Mouse (Mus musculus) hindbrain, embryonic 16.5 days (tissue): ENCODE measurements around the gene Rapgef2. TPM values are rescaled to one million over a fixed set of nuclear protein-coding genes. Genes with fewer than 3 reads are reported as not detected.

Experiments used
- ATAC-seq: fragments of 200-750 bp; cut with Nextera tagmentation; 2 replicates; pipeline ENCODE4 v1.8.0; 2017; ENCODE audit warnings: moderate TSS enrichment, moderate library complexity
- H3K27ac ChIP-seq: fragments of 300-500 bp; sonication (generic); 2 replicates; pipeline ENCODE4 v1.5.1; 2014; ENCODE audit warnings: low read depth, mild to moderate bottlenecking, control low read depth, low read length, moderate library complexity
- H3K27me3 ChIP-seq: fragments of 300-500 bp; sonication (generic); replicated peaks from 2 replicates; pipeline ENCODE4 v1.6.1; 2014; ENCODE audit warnings: low read length; ENCODE audit not compliant: control insufficient read depth, insufficient read depth
- H3K36me3 ChIP-seq: fragments of 300-500 bp; sonication (generic); 2 replicates; pipeline ENCODE4 v1.6.1; 2014; ENCODE audit warnings: mild to moderate bottlenecking, low read length, moderate library complexity, mixed read lengths; ENCODE audit not compliant: control insufficient read depth, insufficient read depth
- H3K4me1 ChIP-seq: fragments of 300-500 bp; sonication (generic); 2 replicates; pipeline ENCODE4 v1.6.1; 2014; ENCODE audit warnings: low read depth, low read length; ENCODE audit not compliant: control insufficient read depth, insufficient read depth
- H3K4me2 ChIP-seq: fragments of 300-500 bp; sonication (generic); 2 replicates; pipeline ENCODE4 v1.6.1; 2014; ENCODE audit warnings: mild to moderate bottlenecking, low read length, control low read depth, moderate library complexity
- H3K4me3 ChIP-seq: fragments of 300-500 bp; sonication (generic); 2 replicates; pipeline ENCODE4 v1.5.1; 2014; ENCODE audit warnings: mild to moderate bottlenecking, low read length, control low read depth, moderate library complexity
- H3K9ac ChIP-seq: fragments of 300-500 bp; sonication (generic); 2 replicates; pipeline ENCODE4 v1.6.1; 2014; ENCODE audit warnings: low read depth, mild to moderate bottlenecking, control low read depth, low read length, moderate library complexity
- H3K9me3 ChIP-seq: fragments of 300-500 bp; sonication (generic); 2 replicates; pipeline ENCODE4 v1.6.1; 2014; ENCODE audit warnings: mild to moderate bottlenecking, low read length, moderate library complexity; ENCODE audit not compliant: control insufficient read depth
- WGBS: fragments of 180-500 bp; shearing (Covaris S2); extraction: QIAGEN DNeasy Blood & Tissue Kit; methylation state at CpG from one replicate; pipeline ENCODE4 v1.1.7; 2014; 5-methylcytosine and 5-hydroxymethylcytosine counted together
- polyA plus RNA-seq: library from polyadenylated mRNA; unstranded; fragments of >200 nt; fragmentation: Nextera tagmentation; extraction: Ambion mirVana; gene quantifications from 2 replicates; pipeline ENCODE4 v1.2.1, GENCODE M21; 2015

Gene Rapgef2
- polyA plus RNA-seq, 1 experiment from 2014 or later, result 11.0 TPM

DNA sequence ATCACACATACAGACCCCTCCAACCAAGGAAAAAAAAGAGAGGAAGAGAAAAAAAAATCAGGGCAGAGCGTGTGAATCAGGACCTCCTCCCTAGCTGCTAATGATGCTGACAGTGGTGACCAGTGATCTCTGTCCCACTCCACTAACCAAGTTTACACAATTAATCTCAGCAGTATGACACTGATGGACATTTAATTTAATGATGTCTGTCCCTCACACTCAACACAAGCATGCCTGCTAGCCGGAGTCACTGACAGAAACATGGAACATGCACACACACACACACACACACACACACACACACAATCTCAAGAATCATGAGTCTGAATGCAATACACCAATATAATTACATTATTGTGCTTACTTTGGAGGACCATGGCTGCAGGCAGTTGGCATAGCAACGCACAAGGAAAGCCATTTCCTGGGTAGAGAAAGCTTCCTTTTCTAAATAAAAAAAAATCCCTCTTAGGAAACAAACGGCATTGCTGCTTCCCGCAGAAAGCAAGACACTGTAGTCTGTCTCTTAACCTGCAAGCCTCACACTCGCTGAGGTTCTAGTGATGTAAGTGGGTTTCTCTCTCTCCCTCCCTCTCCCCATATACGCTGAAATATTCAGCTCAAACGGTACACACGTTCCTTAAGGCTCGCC lies 140.8 kb downstream of the Rapgef2 start:
- Histone ChIP-seq H3K9ac (peak overlapping the region; percentile 69), H3K27ac (peak overlapping the region; percentile 92), H3K9me3 (no peaks in the 10 kb centered on the region), H3K4me1 (peaks cover 21% of the 10 kb centered on the region), H3K27me3 (no peaks in the 10 kb centered on the region), H3K36me3 (no peaks in the 10 kb centered on the region), H3K4me3 (peak overlapping the region; percentile 47), H3K4me2 (peak overlapping the region; percentile 48)
- WGBS, result 8% methylated on average over 10 of the region's 10 CpGs
- peak; percentile 82 for ATAC-seq

DNA sequence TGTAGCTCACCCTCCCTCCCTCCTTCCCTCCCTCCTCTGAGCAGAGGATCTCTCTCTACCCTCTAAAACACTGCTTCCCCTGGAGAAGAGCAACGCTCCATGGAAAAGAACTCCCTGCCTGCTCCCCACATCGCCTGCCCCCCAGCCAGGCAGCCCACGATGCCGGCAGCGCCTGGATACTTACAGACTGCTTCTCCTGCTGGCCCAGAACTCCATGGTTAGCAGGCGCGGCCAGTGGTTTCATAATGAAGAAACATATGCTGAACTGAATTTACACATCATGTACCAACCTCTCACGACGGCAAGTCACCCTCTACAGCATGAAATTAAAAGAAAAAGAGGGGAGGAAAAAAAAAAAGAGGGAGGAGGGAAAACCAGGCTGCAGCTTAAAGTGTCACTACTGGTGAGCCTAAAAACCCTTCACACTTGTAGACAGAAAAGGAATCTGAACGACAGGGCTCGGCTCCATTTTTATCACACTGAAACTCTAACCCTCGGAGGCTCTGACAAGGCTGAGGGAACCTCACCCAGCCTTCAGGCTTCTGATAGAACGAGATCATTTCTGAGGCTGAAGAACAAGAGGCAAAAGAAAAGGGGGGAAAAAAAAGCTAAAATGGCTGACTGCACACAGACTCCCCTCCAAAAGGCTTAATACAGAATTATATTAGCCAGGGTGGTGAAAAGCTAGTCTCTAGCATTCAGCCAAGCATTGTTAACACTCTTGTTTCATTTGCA lies 141.5 kb downstream of the Rapgef2 start:
- H3K4me3 ChIP-seq, result peak overlapping the region; percentile 47
- ATAC-seq, result peak; percentile 48
- no peaks in the 10 kb centered on the region for H3K36me3 ChIP-seq
- H3K27me3 ChIP-seq, result no peaks in the 10 kb centered on the region
- peak overlapping the region; percentile 48 for H3K4me2 ChIP-seq
- peaks cover 25% of the 10 kb centered on the region for H3K4me1 ChIP-seq
- 4% methylated on average over 13 of the region's 13 CpGs for WGBS
- peak overlapping the region; percentile 69 for H3K9ac ChIP-seq
- no peaks in the 10 kb centered on the region for H3K9me3 ChIP-seq
- peak overlapping the region; percentile 92 for H3K27ac ChIP-seq

DNA sequence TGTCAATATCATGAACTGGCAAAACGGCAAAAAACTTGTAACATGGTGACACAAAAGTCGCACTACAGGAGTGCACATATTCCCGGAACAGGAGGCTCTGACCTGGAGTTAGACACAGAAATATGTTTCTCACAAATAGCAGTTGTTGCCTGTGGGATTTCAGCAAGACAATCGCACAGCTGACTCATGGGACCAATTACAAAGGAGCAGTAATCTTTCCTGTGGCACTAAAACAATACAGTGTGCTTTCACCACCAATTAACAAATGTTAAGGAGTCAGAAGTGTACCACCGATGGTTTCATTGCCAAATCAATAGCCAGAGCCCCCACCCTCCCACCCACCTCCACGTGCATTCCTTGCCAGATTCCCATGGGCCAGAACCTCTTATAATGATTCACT lies 142.2 kb downstream of the Rapgef2 start:
- no peaks in the 10 kb centered on the region for H3K27me3 ChIP-seq
- peak overlapping the region; percentile 47 for H3K4me3 ChIP-seq
- H3K4me2 ChIP-seq, result peak overlapping the region; percentile 48
- H3K9ac ChIP-seq, result peak overlapping the region; percentile 51
- no peak for ATAC-seq
- H3K4me1 ChIP-seq, result peaks cover 29% of the 10 kb centered on the region
- no peaks in the 10 kb centered on the region for H3K36me3 ChIP-seq
- no peaks in the 10 kb centered on the region for H3K9me3 ChIP-seq
- peak overlapping the region; percentile 36; the same call in 1 of the 2 replicates for H3K27ac ChIP-seq
- 31% methylated on average over 6 of the region's 6 CpGs for WGBS

DNA sequence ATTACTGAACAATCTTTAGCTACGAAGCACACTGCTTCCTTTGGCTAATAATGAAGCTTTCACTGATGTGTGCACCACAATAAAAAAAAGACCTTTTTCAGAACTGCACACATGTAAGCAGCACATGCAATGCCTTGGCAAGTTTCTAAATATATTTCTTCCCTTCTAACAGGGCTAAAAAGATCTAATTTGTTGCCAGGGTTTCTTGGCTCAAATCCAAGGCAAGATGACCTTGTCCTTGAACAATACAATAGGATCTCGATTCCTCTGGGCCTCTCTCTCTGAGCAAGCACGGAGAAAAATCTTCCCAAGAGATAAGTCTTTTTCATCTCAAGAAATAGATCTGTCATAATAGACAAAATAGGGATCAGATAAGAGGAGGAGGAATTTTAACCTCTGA lies 147.1 kb downstream of the Rapgef2 start:
- 12% methylated on average over 3 of the region's 3 CpGs for WGBS
- no peaks in the 10 kb centered on the region for H3K27me3 ChIP-seq
- H3K27ac ChIP-seq, result no peak overlapping the region
- no peak overlapping the region for H3K4me2 ChIP-seq
- no peak overlapping the region for H3K9ac ChIP-seq
- peaks cover 27% of the 10 kb centered on the region for H3K4me1 ChIP-seq
- ATAC-seq, result peak; percentile 11; the same call in 1 of the 2 replicates
- no peaks in the 10 kb centered on the region for H3K9me3 ChIP-seq
- no peak overlapping the region for H3K4me3 ChIP-seq
- no peaks in the 10 kb centered on the region for H3K36me3 ChIP-seq

DNA sequence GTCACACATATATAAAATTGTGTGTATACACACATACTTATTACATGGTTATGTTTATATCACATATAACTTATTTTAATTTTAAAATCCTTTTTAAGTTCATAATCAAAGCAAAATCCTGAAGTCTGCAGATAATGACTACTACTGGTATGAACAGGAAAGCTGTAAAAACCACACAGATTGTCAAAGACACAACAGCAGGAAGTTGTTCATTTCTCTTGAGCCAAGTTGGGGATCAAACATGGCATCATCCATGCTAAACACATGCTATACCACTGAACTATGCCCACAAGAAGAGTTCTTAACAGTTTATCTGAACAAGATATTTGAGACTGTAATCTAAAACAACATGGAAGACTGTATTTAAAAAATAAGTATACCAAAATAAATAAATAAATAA lies 147.7 kb downstream of the Rapgef2 start:
- Histone ChIP-seq H3K4me3 (no peak overlapping the region), H3K27me3 (no peaks in the 10 kb centered on the region), H3K9ac (no peak overlapping the region), H3K9me3 (no peaks in the 10 kb centered on the region), H3K36me3 (no peaks in the 10 kb centered on the region), H3K27ac (no peak overlapping the region), H3K4me1 (peaks cover 26% of the 10 kb centered on the region), H3K4me2 (no peak overlapping the region)
- ATAC-seq, result no peak

DNA sequence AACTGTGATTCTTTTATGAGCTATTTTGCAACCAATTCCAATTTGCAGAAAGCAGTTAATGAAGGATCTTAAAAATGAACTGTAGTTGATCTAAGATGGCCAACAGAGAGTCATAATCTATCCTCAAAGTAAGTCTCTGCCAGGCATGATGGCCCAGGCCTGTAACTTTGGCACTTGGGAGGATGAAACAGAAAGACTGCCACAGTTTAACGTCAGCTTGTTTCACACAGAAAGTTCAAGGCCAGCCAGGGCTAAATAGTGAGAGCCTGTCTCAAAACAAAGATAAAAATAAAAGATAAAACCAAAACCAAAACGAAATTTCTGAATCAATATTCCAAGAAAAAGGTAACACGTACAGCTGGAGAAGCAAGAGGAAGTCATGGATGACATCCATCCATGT lies 155.3 kb downstream of the Rapgef2 start:
- 81% methylated on average over 3 of the region's 3 CpGs for WGBS
- ATAC-seq, result no peak
- no peak overlapping the region for H3K4me2 ChIP-seq
- no peaks in the 10 kb centered on the region for H3K36me3 ChIP-seq
- H3K27ac ChIP-seq, result no peak overlapping the region
- no peak overlapping the region for H3K9ac ChIP-seq
- H3K27me3 ChIP-seq, result no peaks in the 10 kb centered on the region
- no peak overlapping the region for H3K4me3 ChIP-seq
- H3K9me3 ChIP-seq, result no peaks in the 10 kb centered on the region
- H3K4me1 ChIP-seq, result no peaks in the 10 kb centered on the region; the same call in 1 of the 2 replicates

DNA sequence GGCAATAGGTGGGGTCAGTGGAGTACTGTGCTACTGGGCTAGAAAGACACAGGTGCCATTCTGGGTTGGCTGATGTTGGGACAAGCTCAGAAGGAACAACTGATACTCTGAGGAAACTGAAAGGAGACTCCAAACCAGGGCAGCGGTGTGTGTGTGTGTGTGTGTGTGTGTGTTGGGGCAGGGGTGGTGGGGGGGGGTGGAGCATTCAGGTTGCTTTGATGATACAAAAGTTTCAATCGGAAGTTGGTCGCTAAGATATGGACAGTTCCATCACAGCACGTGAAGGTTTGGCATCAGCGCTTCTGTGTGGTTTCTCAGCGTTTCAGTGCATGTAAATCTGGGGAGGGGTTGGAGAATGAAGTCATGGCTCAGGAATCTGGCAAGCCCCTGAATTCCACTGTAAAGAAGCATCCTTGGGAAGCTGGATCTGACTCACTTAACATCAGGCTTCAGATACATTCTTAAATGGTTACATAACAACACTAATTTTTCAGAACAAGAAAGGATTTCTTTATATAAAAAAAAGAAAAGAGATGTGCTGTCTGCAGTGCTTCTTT lies 157.2 kb downstream of the Rapgef2 start:
- no peak overlapping the region for H3K4me3 ChIP-seq
- no peak overlapping the region for H3K9ac ChIP-seq
- no peaks in the 10 kb centered on the region for H3K4me1 ChIP-seq
- ATAC-seq, result peak; percentile 22; the same call in 1 of the 2 replicates
- no peaks in the 10 kb centered on the region for H3K27me3 ChIP-seq
- H3K27ac ChIP-seq, result no peak overlapping the region
- H3K9me3 ChIP-seq, result no peaks in the 10 kb centered on the region
- no peaks in the 10 kb centered on the region for H3K36me3 ChIP-seq
- H3K4me2 ChIP-seq, result no peak overlapping the region
- WGBS, result 67% methylated on average over 6 of the region's 6 CpGs

DNA sequence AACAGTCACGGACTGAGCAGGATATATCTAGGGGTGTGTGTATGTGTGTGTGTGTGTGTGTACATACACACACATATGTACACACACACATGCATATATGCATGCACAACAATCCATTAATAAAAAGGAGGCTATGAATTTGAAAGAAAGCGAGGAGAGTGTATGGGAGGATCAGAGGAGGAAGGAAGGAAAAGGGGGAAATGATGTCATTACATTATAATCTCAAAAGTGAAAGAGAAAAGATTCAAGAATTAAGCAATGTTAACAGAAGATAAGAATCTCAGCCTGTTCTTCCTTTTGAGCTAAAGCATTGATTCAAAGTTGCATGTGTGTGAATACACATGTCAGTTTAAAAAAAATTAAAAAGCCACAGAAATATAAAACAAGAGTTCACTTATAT lies 158.5 kb downstream of the Rapgef2 start:
- no peak overlapping the region for H3K9ac ChIP-seq
- WGBS, result 93% methylated on average over 2 of the region's 2 CpGs
- no peak overlapping the region for H3K4me3 ChIP-seq
- no peaks in the 10 kb centered on the region for H3K36me3 ChIP-seq
- H3K4me1 ChIP-seq, result no peaks in the 10 kb centered on the region
- no peaks in the 10 kb centered on the region for H3K27me3 ChIP-seq
- no peaks in the 10 kb centered on the region for H3K9me3 ChIP-seq
- H3K4me2 ChIP-seq, result no peak overlapping the region
- no peak overlapping the region for H3K27ac ChIP-seq
- no peak for ATAC-seq

DNA sequence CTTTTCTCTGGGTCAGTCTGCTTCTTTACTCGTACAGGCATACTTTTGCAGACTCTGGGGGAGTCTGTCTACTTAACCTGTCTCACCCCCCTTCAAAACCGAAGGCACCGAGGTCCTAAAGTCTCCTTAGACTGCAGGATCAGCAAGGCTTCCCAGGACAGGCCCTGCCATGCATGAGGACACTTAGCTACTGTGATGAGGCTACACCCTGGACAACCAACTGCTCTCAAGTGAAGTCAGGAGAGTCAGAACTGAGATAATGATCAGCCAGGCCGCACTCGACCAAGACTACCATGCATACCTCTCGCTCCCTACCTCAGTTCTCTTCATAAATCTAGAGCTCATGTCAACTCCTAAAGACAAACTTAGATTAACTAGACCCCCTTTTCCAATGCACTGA lies 159.5 kb downstream of the Rapgef2 start:
- Histone ChIP-seq H3K9me3 (no peaks in the 10 kb centered on the region), H3K27ac (no peak overlapping the region), H3K9ac (no peak overlapping the region), H3K4me2 (no peak overlapping the region), H3K4me3 (no peak overlapping the region), H3K36me3 (no peaks in the 10 kb centered on the region), H3K27me3 (no peaks in the 10 kb centered on the region), H3K4me1 (no peaks in the 10 kb centered on the region)
- ATAC-seq, result no peak
- WGBS, result 95% methylated on average over 6 of the region's 6 CpGs
